Mouse (Mus musculus): ENCODE measurements around the gene Ndufa1.
"Not testable (repeated sequence)": the region's sequence is repeated elsewhere in the genome, so short reads cannot be mapped to it uniquely, and the experiment has no call there.

Gene Ndufa1

GRCm38 (mm10) chrX:37191105-37191743 lies at the start of gene Ndufa1, which contains the start of gene Rnf113a1:
Gene Ndufa1, minus strand, starts transcription at chrX:37191163.
Gene Rnf113a1, plus strand, starts transcription at chrX:37191245.
- in situ Hi-C loops (cut with MseI, MboI): no loop called here

DNA sequence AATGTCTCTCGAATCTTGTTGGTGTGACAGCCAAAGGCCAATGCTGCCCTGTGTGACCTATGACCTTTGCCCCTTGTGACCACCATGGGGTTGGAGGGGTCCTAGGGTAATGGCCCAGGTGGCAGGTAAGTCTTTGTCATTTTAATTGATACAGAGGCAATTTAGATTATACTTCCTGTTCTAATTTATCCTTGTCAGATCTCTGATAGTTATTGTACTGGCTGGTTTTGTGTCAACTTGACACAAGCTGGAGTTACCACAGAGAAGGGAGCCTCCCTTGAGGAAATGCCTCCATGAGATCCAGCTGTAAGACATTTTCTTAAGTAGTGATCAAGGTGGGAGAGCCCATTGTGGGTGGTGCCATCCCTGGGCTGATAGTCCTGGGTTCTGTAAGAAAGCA lies 31.2 kb upstream of the Ndufa1 start, which contains the start of gene Rhox1:
Gene Rhox1 (minus strand): TSS at position 101 of the 400 bp plus-strand sequence.
- in situ Hi-C loops (cut with MseI, MboI): not testable (repeated sequence)

DNA sequence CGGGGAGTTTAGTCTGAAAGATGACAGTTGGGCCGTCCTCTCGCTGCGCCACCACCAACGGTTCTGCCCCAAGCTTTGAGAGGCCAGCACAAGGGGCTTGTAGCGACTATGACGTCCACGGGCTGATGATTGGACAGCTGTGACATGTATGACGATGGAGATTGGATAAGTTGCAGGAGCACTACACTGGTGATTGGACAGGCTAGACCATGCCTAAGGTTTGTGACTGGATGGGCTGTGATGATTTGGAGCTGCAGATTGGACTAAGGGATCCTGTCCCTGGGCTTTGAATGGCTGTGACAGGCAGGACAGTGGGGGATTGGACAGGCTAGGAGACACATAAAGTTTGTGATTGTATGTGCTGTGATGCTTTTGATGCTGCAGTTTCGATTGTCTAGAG lies 20.0 kb upstream of the Ndufa1 start, which contains the start of gene Gm9:
Gene Gm9 (minus strand): TSS at position 101 of the 400 bp plus-strand sequence.
- in situ Hi-C loops (cut with MseI, MboI): no loop called here

DNA sequence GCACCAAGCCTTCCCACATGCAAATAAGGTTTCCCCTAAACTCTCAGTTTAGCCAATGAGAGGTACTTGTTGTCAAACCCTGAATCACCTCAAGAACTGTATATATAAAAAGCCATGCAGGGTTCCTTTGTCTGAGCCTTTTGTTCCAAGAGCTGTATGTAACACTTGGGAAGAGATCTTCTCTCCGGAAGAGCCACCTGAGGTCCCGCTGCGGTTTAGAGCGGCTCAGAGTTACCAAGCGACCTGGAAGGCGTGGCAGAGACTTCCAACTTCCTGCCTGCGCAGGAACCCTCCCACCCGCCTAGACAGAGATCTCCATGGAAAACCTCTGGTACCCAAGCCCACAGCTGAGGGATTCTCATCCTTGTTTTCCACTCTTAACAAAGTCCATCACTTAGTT lies 7.7 kb upstream of the Ndufa1 start:
- in situ Hi-C loops (cut with MseI, MboI): no loop called here

GRCm38 (mm10) chrX:37191744-37192379 lies 899 bp upstream of the Ndufa1 start:
- in situ Hi-C loops (cut with MseI, MboI): no loop called here

DNA sequence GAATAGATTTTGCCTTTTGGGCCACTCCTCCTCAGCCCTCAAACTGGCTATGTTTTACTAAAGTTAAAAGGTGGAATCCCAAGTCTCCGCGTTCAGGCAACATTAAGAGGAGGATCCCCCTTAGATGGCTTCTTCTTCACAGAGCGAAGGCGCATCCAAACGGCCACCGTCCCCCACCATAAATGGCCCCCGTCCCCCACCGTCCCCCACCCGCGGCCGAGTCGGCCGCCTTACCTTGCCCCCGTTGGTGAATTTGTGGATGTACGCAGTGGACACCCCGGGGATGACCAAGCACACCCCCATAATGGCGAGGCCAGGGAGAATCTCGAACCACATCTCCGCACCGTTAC lies 233 bp downstream of the Ndufa1 start:
- in situ Hi-C loops (cut with MseI, MboI): no loop called here

- in situ Hi-C loops (cut with MseI, MboI): not testable (repeated sequence)
Measured at GRCm38 (mm10) chrX:37184401-37184800, 6.6 kb downstream of the Ndufa1 start.

DNA sequence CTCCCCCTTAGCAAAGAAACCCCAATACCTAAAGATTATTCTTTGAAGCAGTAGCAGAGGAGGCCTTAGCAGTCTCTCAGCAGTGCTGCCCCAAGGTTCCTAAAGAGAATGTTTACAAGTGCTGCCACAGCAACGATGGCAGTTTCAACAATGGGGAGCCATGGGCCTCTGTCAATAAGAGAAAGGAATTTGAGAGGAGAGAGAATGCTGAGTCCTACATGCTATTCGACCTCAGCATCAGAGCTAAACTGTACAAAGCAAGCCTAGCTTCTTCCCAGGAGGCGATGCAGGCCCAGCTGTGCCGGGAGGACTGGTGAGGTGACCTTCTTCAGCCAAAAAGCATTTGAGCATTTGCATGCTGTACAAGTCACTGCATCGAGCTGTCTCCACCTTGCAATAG lies 22.2 kb downstream of the Ndufa1 start, which contains the start of gene Akap14:
Gene Akap14 (minus strand): TSS at position 101 of the 400 bp plus-strand sequence.
- in situ Hi-C loops (cut with MseI, MboI): no loop called here

- in situ Hi-C loops (cut with MseI, MboI): no loop called here
Measured at GRCm38 (mm10) chrX:37167085-37167484, 23.9 kb downstream of the Ndufa1 start.

- in situ Hi-C loops (cut with MseI, MboI): no loop called here
Measured at GRCm38 (mm10) chrX:37163115-37163514, 27.8 kb downstream of the Ndufa1 start.

DNA sequence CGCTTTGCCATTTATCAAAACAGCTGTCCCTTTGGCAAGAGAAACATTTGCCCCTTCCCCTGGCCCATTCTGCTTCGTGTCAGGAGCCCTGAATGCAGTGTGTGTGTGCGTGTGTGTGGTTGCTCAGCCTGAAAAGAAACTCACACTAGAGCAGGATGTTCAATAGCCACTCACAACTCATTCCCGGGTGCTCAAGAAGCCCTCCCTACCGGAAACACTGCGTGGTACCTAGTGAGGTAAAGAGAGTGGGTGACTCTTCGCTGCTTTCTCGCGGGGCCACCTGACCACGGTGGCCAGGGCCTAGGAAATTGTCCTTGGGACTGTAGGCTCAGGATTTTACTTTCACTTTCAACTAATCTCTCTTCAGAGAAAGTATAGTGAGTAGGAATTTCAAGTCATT lies 29.8 kb downstream of the Ndufa1 start:
- in situ Hi-C loops (cut with MseI, MboI): no loop called here

DNA sequence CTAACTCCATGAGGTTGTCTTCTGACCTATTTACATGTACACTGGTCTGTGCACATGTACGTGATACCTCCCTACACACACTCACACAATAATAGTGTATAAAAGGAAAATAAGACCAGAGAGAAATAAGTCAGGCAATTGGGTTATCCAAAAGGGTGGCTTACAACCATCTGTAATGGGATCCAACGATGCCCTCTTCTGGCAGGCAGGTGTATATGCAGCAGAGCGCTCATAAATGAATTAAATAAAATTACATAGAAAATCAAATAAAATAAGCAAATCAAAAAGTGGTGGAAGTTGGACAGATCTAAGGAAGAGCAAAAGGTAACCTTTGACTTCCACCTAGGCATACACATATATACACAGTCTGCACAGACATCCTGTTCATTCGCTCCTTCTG lies 33.1 kb downstream of the Ndufa1 start:
- in situ Hi-C loops (cut with MseI, MboI): no loop called here

- in situ Hi-C loops (cut with MseI, MboI): no loop called here
Measured at GRCm38 (mm10) chrX:37144954-37145353, 46.0 kb downstream of the Ndufa1 start.

- in situ Hi-C loops (cut with MseI, MboI): not testable (repeated sequence)
Measured at GRCm38 (mm10) chrX:37144498-37144897, 46.5 kb downstream of the Ndufa1 start.

GRCm38 (mm10) chrX:37141732-37142131 lies 49.2 kb downstream of the Ndufa1 start:
- in situ Hi-C loops (cut with MseI, MboI): no loop called here
